Mouse (Mus musculus) gastrocnemius, postnatal 14 days (tissue): ENCODE measurements at regions not wholly inside any gene's neighbourhood (a gene's known extent, or its start where the extent isn't known, plus 50 kb on each side); places are given as distances from the start of the nearest gene placed in this dataset.

Experiments
- DNase-seq: peaks from one replicate; pipeline ENCODE4 v3.0.0; 2021; ENCODE audit warnings: mixed read lengths
- intact Hi-C: fragments of 180-260 bp; cut with DNase I; formaldehyde crosslinking; loops from one replicate; pipeline ENCODE4 v1.15.1; 2025; ENCODE audit warnings: low total_unique reads

- no peak for DNase-seq
- intact Hi-C loops, result no loop called here
Measured at GRCm38 (mm10) chr9:79038971-79039370, 423.6 kb downstream of the Cd109 start.

GRCm38 (mm10) chr9:79044344-79044743 is 429.0 kb downstream of the Cd109 start:
- DNase-seq, result no peak
- intact Hi-C loops, result no loop called here

- peak; percentile 10 for DNase-seq
- intact Hi-C loops, result loop anchor here (5.0 kb wide), 1 partner anchor 672 kb away; the partner anchor contains the start of gene Col12a1
Measured at GRCm38 (mm10) chr9:79045314-79045713, 430.0 kb downstream of the Cd109 start.

- intact Hi-C loops, result no loop called here
Measured at GRCm38 (mm10) chr9:79071961-79072360, 456.6 kb downstream of the Cd109 start.

GRCm38 (mm10) chr9:79109611-79110010 is 494.3 kb downstream of the Cd109 start:
- intact Hi-C loops, result loop anchor here (10.0 kb wide), 1 partner anchor 605 kb away; the partner anchor contains the start of gene Col12a1
- no peak for DNase-seq

More at GRCm38 (mm10) chr9:79071961-79072360, 456.6 kb downstream of the Cd109 start:
- no peak for DNase-seq

GRCm38 (mm10) chr9:79111326-79111725 is 496.0 kb downstream of the Cd109 start:
- intact Hi-C loops, result no loop called here
- no peak for DNase-seq

- intact Hi-C loops, result no loop called here
- no peak for DNase-seq
Measured at GRCm38 (mm10) chr9:79140970-79141369, 525.6 kb downstream of the Cd109 start.

- no peak for DNase-seq
- intact Hi-C loops, result no loop called here
Measured at GRCm38 (mm10) chr9:79146004-79146403, 530.7 kb downstream of the Cd109 start.

GRCm38 (mm10) chr9:79165596-79165995 is 550.2 kb downstream of the Cd109 start:
- DNase-seq, result no peak
- intact Hi-C loops, result no loop called here

GRCm38 (mm10) chr9:79173036-79173435 is 545.6 kb downstream of the Col12a1 start:
- intact Hi-C loops, result no loop called here
- DNase-seq, result no peak

- intact Hi-C loops, result no loop called here
- DNase-seq, result no peak
Measured at GRCm38 (mm10) chr9:79179954-79180353, 538.7 kb downstream of the Col12a1 start.

GRCm38 (mm10) chr9:79195420-79195819 is 523.2 kb downstream of the Col12a1 start:
- intact Hi-C loops, result no loop called here
- no peak for DNase-seq

GRCm38 (mm10) chr9:79201755-79202154 is 516.9 kb downstream of the Col12a1 start:
- intact Hi-C loops, result no loop called here
- DNase-seq, result no peak

GRCm38 (mm10) chr9:79213364-79213763 is 505.3 kb downstream of the Col12a1 start:
- intact Hi-C loops, result no loop called here
- no peak for DNase-seq

- DNase-seq, result no peak
- intact Hi-C loops, result no loop called here
Measured at GRCm38 (mm10) chr9:79215986-79216385, 502.6 kb downstream of the Col12a1 start.

- intact Hi-C loops, result no loop called here
- DNase-seq, result no peak
Measured at GRCm38 (mm10) chr9:79216432-79216831, 502.2 kb downstream of the Col12a1 start.

GRCm38 (mm10) chr9:79233081-79233480 is 485.6 kb downstream of the Col12a1 start:
- no peak for DNase-seq
- intact Hi-C loops, result no loop called here

- no peak for DNase-seq
- intact Hi-C loops, result no loop called here
Measured at GRCm38 (mm10) chr9:79233751-79234150, 484.9 kb downstream of the Col12a1 start.

GRCm38 (mm10) chr9:79269646-79270213 is 448.9 kb downstream of the Col12a1 start:
- intact Hi-C loops, result no loop called here
- no peak for DNase-seq

GRCm38 (mm10) chr9:79270256-79270655 is 448.4 kb downstream of the Col12a1 start:
- intact Hi-C loops, result no loop called here

GRCm38 (mm10) chr9:79287849-79288248 is 430.8 kb downstream of the Col12a1 start:
- DNase-seq, result no peak
- intact Hi-C loops, result no loop called here

More at GRCm38 (mm10) chr9:79270256-79270655, 448.4 kb downstream of the Col12a1 start:
- peak; percentile 25 for DNase-seq

GRCm38 (mm10) chr9:79295306-79295705 is 423.3 kb downstream of the Col12a1 start:
- intact Hi-C loops, result no loop called here
- DNase-seq, result no peak
